Mouse (Mus musculus): Measurements from ENCODE around the gene Tmem196.

DNA sequence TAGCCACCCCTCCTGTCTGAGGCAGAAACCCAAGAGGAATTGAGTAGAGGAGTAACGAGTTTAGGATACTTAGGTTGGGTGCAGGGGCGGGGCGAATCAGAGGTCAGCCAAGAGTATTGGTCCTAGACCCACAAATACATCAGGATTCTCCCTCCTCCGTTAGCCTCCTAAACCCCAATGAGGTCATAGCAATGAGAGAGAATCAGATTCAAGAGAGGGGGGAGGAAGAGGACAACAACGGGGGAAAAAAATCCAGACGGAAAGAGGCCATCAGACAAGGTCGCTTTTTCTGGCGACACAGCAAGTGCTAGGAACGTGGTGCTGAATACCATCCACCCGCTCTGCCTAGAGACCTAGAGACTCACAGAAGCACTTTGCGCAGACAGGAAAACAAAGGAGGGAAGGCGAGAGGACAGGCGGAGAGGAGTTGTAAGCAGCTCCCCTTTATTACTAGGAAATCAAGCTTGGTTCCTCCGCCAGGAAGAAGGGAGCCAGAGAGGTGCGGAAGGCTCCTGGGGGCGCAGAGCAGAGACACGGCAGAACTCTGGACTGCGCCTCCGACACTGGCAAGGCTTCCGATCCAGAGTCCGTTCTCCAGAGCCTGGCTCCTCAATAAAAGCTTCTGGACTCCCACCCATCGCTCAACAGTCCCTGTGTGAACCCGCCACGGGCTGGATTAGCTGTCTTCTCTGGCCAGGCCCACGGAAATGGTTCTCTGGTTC is at the start of gene Tmem196:
- TF ChIP-seq CTCF (IDR thresholded peaks at IDR 0.05; ENCODE audit: insufficient read depth, low read depth, low read length) = no peak
- TF ChIP-seq POLR2A (IDR thresholded peaks at IDR 0.05; ENCODE audit: insufficient read depth, low read depth, low read length) = no peak; the same call in 1 of the 2 replicates
